Mouse (Mus musculus) thymus, postnatal 0 days (tissue): Measurements from ENCODE around the gene Rbfox3. TPM values are rescaled to one million over a fixed set of nuclear protein-coding genes. Genes with fewer than 3 reads are reported as not detected.
A peak's percentile ranks its signal among the peaks of the same experiment; 100 is the strongest.

ENCODE experiments used
- DNase-seq: peaks from one replicate; pipeline ENCODE4 v3.0.0-alpha.2; 2015; ENCODE audit warnings: low spot score
- microRNA-seq: library from miRNA; unstranded; fragments of <30 nt; microRNA quantifications from one replicate; pipeline ENCODE4, GENCODE M21; 2016; ENCODE audit warnings: borderline number of aligned reads
- polyA plus RNA-seq: library from polyadenylated mRNA; unstranded; fragments of >200 nt; fragmentation: Nextera tagmentation; extraction: Ambion mirVana; gene quantifications from 2 replicates; pipeline ENCODE4 v1.2.1, GENCODE M21; 2015

Gene Rbfox3
- polyA plus RNA-seq, 1 experiment from 2014 or later, result 0.26 TPM

- peak; percentile 77 for DNase-seq
Observed at GRCm38 (mm10) chr11:118445843-118446242, 465.6 kb downstream of the Rbfox3 start.

GRCm38 (mm10) chr11:118443201-118443970 is 468.0 kb downstream of the Rbfox3 start:
- DNase-seq, result peak; percentile 74

DNA sequence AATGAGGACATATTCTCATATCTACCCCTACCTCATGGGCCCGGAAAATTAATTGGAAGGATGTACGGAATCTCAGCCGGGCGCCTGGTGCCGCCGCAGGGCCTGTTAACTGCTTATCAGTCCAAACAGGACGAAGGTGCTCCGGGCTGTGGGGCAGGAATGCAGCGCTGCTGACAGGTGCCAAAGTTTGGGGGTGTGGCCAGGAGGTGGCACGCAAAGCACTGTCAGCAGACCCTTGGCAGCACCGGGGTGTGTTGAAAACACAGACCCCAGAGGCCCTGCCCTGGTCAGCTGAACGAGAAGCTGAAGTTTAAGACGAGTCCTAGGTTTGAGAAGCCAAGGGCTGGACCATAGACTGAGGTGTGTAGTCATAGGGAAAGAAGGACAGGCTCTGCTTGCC is 468.7 kb downstream of the Rbfox3 start:
- no peak for DNase-seq

Small RNA genes lying within 50 kb of the gene (microRNA-seq; reads per million reads assigned to microRNA genes)
- not detected for gene Gm25040

Other genes starting within 250 kb of the Rbfox3 start
- gene Enpp7, start 76.6 kb upstream of the Rbfox3 start, polyA plus RNA-seq, result not detected in 2 replicates
- 19.5 and 22.3 TPM in 2 replicates for gene Cbx2, start 111.4 kb upstream of the Rbfox3 start, polyA plus RNA-seq
- 10.7 and 12.3 TPM in 2 replicates for gene Cbx8, start 129.4 kb upstream of the Rbfox3 start, polyA plus RNA-seq
- 25.1 and 26.8 TPM in 2 replicates for gene Cbx4, start 174.6 kb upstream of the Rbfox3 start, polyA plus RNA-seq